Mouse (Mus musculus): ENCODE data around the gene Mylpf. TPM values are rescaled to one million over a fixed set of nuclear protein-coding genes. Genes with fewer than 3 reads are reported as not detected.

The Mylpf gene
- polyA plus RNA-seq, 1 experiment, result 5.8 TPM

DNA sequence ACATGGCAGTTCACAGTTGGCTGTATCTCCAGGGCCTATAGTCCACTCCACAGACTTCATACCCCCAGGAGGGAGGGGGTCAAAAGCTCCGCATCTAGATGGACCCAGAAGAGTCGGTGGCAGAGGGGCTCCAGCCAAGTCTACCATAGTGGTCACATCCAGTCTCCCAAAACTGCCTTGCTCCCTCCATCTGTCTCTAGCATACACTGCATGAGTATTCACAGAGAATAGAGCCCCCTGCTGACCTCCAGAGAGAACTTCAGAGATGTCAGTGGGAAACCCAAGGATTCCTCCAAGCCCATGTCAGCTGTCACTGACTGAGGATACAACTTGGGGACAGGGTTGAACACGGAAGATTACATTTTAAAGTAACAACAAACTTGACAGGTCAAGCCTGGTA, 23.1 kb upstream of the Mylpf start:
- TF ChIP-seq CTCF (IDR thresholded peaks at IDR 0.05; ENCODE audit: borderline replicate concordance, extremely low read depth, insufficient read depth, insufficient read length) (peak; percentile 44; the same call in 1 of the 2 replicates), POLR2A (IDR thresholded peaks at IDR 0.05; ENCODE audit: borderline replicate concordance, extremely low read depth, insufficient read depth, insufficient read length, poor library complexity, severe bottlenecking) (no peak)
- peak; percentile 20 for DNase-seq (ENCODE audit: low read depth)

DNA sequence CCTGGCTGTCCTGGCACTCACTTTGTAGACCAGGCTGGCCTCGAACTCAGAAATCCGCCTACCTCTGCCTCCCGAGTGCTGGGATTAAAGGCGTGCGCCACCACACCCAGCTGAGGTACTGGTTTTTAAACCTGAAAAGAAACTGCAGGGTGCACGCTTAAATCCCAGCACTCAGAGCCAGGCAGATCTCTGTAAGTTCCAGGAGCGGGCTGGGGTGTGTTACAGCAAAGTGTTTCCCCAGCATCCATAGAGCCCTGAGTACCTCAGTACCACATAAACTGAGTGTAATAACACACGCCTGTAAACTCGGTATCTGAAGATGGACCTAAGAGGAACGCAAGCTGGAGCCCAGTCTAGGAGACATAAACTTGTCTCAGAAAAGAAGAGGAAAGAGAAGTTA, 21.3 kb upstream of the Mylpf start:
- no peak for DNase-seq (ENCODE audit: low read depth)
- no peak for TF ChIP-seq POLR2A (IDR thresholded peaks at IDR 0.05; ENCODE audit: borderline replicate concordance, extremely low read depth, insufficient read depth, insufficient read length, poor library complexity, severe bottlenecking)
- no peak for TF ChIP-seq CTCF (IDR thresholded peaks at IDR 0.05; ENCODE audit: borderline replicate concordance, extremely low read depth, insufficient read depth, insufficient read length)

DNA sequence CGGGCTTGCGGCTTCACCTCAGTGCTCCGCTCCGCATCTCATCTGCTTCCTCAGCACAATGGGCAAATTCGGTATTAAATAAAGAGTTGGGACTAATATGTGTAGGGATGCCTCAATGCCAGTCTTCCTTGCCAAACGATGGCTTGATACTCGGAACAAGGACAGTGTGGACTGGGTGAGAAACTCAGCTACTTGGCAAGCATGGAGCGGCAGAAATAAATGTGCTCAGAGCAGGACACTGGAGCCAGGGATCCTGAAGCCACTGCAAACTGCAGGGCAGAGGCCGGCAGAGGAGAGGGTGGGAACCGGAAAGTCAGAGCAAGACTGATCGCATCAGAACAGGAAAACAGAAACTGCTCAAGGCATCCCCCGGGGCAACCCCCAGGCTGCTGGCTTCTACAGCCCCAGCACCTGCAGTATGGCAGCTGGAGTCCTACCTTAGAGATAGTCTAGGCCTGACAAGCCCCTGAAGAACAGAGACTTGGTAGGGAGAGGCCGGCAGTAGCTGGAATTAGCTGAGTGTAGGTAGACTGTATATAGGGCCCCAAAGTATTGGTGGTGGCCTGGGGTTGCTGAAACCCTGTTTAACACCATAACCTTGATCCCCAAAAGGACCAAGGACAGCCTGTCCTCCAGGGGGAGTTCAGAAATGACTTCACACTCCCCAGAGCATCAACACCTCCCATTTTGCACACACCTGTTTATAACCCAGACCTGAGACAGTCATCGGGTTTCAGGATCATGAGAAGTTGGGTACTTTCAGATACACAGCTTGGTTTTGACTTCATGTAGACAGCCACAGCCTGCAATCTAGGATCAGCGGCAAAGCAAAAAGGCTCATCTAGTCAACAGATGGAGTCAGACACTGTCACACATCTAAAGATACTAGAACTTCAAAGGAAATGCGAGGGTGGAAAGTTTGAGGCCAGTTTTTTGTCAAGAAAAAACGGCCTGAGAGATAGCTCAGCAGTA, 20.1 kb upstream of the Mylpf start:
- TF ChIP-seq POLR2A (IDR thresholded peaks at IDR 0.05; ENCODE audit: borderline replicate concordance, extremely low read depth, insufficient read depth, insufficient read length, poor library complexity, severe bottlenecking) (no peak), CTCF (IDR thresholded peaks at IDR 0.05; ENCODE audit: borderline replicate concordance, extremely low read depth, insufficient read depth, insufficient read length) (no peak)
- no peak for DNase-seq (ENCODE audit: low read depth)

DNA sequence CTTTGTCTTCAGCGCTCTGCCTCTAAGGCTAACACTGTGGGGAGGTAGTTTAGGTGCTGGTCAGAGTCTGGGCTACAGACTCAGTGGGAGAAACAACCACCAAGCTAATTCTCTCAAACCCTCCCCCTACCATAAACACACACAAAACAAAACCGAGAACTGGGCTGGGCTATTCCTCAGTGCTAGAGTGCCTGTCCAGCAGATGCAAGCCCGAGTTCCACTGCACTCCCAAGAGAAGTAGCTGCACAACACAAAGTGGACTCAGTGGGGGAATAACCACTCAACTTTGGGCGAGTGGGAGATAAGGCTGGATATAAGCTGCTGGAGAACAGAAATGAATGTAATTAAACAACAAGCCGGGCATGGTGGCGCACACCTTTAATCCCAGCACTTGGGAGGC, 18.0 kb upstream of the Mylpf start:
- no peak for DNase-seq (ENCODE audit: low read depth)
- TF ChIP-seq POLR2A (IDR thresholded peaks at IDR 0.05; ENCODE audit: borderline replicate concordance, extremely low read depth, insufficient read depth, insufficient read length, poor library complexity, severe bottlenecking) (no peak), CTCF (IDR thresholded peaks at IDR 0.05; ENCODE audit: borderline replicate concordance, extremely low read depth, insufficient read depth, insufficient read length) (no peak)

DNA sequence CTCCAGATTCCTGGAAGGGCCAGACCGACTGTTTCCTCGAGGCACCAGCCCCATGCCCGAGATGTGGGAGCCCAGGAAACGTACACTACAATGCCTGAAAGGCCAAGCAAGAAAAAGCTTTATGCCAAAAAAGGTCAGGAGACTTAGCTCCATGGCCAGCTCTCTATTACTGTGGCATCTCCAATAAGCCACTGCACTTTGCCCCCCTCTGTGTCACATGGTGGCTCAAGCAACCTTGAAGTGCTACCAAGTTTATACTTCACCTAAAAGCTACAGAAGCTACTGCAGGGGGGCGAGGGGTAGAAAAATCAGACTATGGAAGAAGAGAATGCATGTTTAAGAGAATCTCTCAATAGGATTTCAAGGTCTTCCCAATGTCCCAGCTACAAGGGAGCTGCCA, 15.7 kb upstream of the Mylpf start:
- no peak for TF ChIP-seq CTCF (IDR thresholded peaks at IDR 0.05; ENCODE audit: borderline replicate concordance, extremely low read depth, insufficient read depth, insufficient read length)
- TF ChIP-seq POLR2A (IDR thresholded peaks at IDR 0.05; ENCODE audit: borderline replicate concordance, extremely low read depth, insufficient read depth, insufficient read length, poor library complexity, severe bottlenecking), result no peak
- no peak for DNase-seq (ENCODE audit: low read depth)

DNA sequence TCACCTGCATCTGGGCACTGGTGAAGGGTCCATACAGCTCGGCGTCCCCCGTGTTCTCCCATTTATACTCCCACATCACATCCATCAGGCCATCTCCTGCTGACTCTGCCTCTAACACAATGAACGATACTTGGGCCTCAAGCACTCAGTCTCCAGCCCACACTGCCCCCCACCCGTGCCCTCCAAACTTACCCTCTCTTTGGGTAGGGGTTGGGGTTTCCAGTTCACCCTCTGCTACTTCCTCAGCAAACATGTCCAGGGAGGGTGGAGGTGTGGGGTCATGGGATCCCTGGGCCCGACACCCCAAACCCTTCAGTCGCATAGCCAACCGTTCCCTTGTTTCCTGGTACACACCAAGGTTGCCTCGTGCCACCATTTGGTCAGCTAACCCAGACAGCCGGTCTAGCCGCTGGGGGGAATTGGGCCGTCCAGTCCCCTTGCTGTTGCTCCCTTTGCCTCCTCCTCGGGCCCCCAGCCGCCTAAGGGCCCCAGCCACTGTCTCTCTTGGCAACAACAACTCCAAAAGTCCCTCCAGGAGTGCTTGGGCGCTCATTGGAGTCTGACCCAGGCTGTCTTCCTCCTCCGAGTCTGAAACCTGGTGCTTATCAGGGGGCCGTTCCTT, 14.6 kb upstream of the Mylpf start:
- TF ChIP-seq POLR2A (IDR thresholded peaks at IDR 0.05; ENCODE audit: borderline replicate concordance, extremely low read depth, insufficient read depth, insufficient read length, poor library complexity, severe bottlenecking), result no peak
- TF ChIP-seq CTCF (IDR thresholded peaks at IDR 0.05; ENCODE audit: borderline replicate concordance, extremely low read depth, insufficient read depth, insufficient read length), result no peak
- DNase-seq (ENCODE audit: low read depth), result no peak

DNA sequence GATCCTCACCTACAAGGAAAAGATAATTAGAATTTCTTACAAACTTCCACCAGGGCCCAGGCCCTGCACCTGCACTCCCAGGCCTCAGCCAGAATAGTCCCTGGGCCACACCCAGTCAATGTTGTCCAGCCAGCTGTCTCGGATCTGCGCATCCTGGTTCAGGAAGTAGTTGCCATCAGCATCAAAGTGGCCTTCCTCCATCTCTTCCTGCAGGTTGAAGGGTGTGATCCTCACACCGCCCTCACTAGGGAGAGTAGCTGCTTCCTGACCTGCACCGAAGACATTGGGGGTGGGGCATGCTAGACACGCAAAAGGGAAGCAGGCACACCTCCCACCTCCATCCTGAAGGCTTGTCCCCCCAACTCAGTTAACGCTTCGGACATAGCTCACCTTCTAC, 14.1 kb upstream of the Mylpf start:
- no peak for TF ChIP-seq POLR2A (IDR thresholded peaks at IDR 0.05; ENCODE audit: borderline replicate concordance, extremely low read depth, insufficient read depth, insufficient read length, poor library complexity, severe bottlenecking)
- TF ChIP-seq CTCF (IDR thresholded peaks at IDR 0.05; ENCODE audit: borderline replicate concordance, extremely low read depth, insufficient read depth, insufficient read length), result no peak

DNA sequence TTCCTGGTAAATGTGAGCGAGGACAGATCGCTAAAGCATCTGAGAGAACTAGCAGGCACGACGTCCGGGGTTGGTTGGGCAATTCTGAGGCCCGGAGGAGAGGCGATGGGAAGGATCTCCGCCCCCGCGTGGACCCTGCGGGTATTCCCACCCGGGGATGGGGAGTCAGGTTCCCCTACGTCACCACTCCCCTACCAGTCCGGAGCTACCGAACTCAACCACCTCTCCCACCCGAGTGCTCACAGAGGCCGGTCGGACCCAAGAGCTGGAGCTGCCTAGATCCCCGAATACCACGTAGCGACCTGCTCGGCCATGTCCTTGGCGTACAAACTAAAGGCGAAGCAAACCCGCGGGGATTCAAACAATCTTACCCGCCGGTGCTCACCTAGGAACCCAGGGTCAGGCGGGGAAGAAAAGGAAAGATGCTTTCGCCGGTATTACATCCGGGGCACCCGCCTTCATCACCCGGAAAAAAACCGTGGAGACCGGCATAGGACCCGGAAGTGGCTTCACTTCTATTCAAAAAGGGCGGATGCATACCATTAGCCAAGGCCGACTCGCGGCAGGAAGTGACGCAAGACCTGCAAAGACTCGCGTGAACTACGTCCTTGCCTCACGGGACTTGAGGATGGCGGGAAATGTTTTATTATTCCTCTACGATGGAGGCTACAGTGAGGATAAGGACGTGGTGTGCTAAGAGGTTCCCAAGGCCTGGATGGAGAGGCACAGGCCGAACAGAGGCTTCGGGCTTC, 13.0 kb upstream of the Mylpf start, which contains the start of gene Cd2bp2:
Gene Cd2bp2 (minus strand): TSS at position 507 of the 752 bp plus-strand sequence.
- TF ChIP-seq POLR2A (IDR thresholded peaks at IDR 0.05; ENCODE audit: borderline replicate concordance, extremely low read depth, insufficient read depth, insufficient read length, poor library complexity, severe bottlenecking) (peak; percentile 9; the same call in 1 of the 2 replicates), CTCF (IDR thresholded peaks at IDR 0.05; ENCODE audit: borderline replicate concordance, extremely low read depth, insufficient read depth, insufficient read length) (peak; percentile 41; the same call in 1 of the 2 replicates)
- peak; percentile 99 for DNase-seq (ENCODE audit: low read depth)

More for the DNA sequence above, 14.1 kb upstream of the Mylpf start:
- no peak for DNase-seq (ENCODE audit: low read depth)

DNA sequence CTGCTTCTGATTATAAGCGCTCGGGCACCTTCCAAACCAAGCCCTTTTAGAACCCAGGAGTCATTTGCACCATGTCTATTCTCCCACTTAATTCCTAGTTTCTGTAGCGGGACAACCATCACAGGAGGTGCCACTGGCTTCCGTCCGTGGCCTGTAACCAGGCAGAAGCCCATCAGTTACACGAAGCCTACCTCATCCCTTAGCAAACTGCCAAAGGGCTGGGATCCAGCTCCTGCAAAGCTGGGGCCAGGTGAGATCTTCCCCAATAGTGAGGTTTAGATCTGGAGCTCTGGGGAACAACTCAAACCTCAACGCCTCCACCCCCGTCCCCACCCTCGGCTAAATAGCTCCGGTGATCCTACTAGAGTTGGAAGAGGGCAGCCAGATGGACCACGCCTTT, 12.2 kb upstream of the Mylpf start:
- TF ChIP-seq POLR2A (IDR thresholded peaks at IDR 0.05; ENCODE audit: borderline replicate concordance, extremely low read depth, insufficient read depth, insufficient read length, poor library complexity, severe bottlenecking) (no peak), CTCF (IDR thresholded peaks at IDR 0.05; ENCODE audit: borderline replicate concordance, extremely low read depth, insufficient read depth, insufficient read length) (no peak)
- DNase-seq (ENCODE audit: low read depth), result no peak

DNA sequence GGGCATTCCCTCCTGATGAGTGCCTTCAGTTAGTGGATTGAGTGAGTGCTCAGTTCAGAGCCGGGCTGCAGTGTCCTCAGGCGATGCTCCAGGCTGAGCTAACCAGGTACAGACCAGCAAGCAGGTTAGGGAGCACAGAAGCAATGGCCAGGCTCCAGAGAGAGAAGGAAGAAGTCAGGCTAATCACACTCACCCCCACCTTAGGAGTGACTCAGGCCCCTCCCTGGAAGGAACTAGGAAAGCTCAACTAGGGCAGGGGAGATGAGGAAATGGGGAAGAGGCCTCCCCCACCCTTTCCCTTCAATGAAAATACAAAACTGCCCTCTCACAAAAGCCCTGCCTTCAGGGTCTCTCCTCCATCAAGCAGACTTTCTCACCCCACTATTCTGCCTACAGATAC, 2.1 kb upstream of the Mylpf start:
- TF ChIP-seq POLR2A (IDR thresholded peaks at IDR 0.05; ENCODE audit: borderline replicate concordance, extremely low read depth, insufficient read depth, insufficient read length, poor library complexity, severe bottlenecking) (no peak), CTCF (IDR thresholded peaks at IDR 0.05; ENCODE audit: borderline replicate concordance, extremely low read depth, insufficient read depth, insufficient read length) (no peak)
- no peak for DNase-seq (ENCODE audit: low read depth)

Measured in brain, embryonic 14.5 days (tissue).